Mouse (Mus musculus): Measurements from ENCODE around the gene Cib2. TPM values are rescaled to one million over a fixed set of nuclear protein-coding genes. Genes with fewer than 3 reads are reported as not detected.
"Not testable (repeated sequence)": the region's sequence is repeated elsewhere in the genome, so short reads cannot be mapped to it uniquely, and the experiment has no call there.

The Cib2 gene
- 5.8 and 6.4 TPM in 2 replicates for polyA plus RNA-seq (2012; rRNA removed)

- DNase-seq, result peak; percentile 77
Observed at GRCm38 (mm10) chr9:54559771-54560471, at the start of gene Cib2. Gene Cib2, minus strand, starts transcription at chr9:54560218.

GRCm38 (mm10) chr9:54604886-54605285 lies 44.9 kb upstream of the Cib2 start:
- no peaks in the 10 kb centered on the region for H3K27me3 ChIP-seq (ENCODE audit: control insufficient read depth, insufficient read depth, low read length)
- 80% methylated on average over 4 of the region's 4 CpGs for WGBS

More at GRCm38 (mm10) chr9:54559771-54560471, at the start of gene Cib2:
- 8% methylated on average over 47 of the region's 54 CpGs for WGBS
- TF ChIP-seq CTCF (IDR thresholded peaks at IDR 0.05; ENCODE audit: borderline replicate concordance, control insufficient read depth, extremely low read depth, insufficient read depth, low read length, poor library complexity) (no peak), POLR2A (IDR thresholded peaks at IDR 0.05; ENCODE audit: control insufficient read depth, extremely low read depth, insufficient read depth, low read length, poor library complexity) (no peak)
- Histone ChIP-seq H3K27me3 (ENCODE audit: control insufficient read depth, insufficient read depth, low read length) (no peaks in the 10 kb centered on the region), H3K4me3 (ENCODE audit: control insufficient read depth, insufficient read depth, low read length) (peak within 1 kb of the TSS; percentile 43), H3K4me1 (replicated peaks; ENCODE audit: control insufficient read depth, insufficient read depth, low read length) (peaks cover 7% of the 10 kb centered on the region), H3K36me3 (ENCODE audit: control insufficient read depth, insufficient read depth, low read length) (no peaks in the 10 kb centered on the region), H3K27ac (ENCODE audit: control insufficient read depth, insufficient read depth, low read length) (no peak within 1 kb of the TSS)

GRCm38 (mm10) chr9:54604131-54604654 lies 44.2 kb upstream of the Cib2 start:
- no peak for DNase-seq
- no peak for TF ChIP-seq CTCF (IDR thresholded peaks at IDR 0.05; ENCODE audit: borderline replicate concordance, control insufficient read depth, extremely low read depth, insufficient read depth, low read length, poor library complexity)
- no peak for TF ChIP-seq POLR2A (IDR thresholded peaks at IDR 0.05; ENCODE audit: control insufficient read depth, extremely low read depth, insufficient read depth, low read length, poor library complexity)
- WGBS, result 92% methylated on average over 5 of the region's 5 CpGs

More at GRCm38 (mm10) chr9:54604886-54605285, 44.9 kb upstream of the Cib2 start:
- TF ChIP-seq CTCF (IDR thresholded peaks at IDR 0.05; ENCODE audit: borderline replicate concordance, control insufficient read depth, extremely low read depth, insufficient read depth, low read length, poor library complexity) (no peak), POLR2A (IDR thresholded peaks at IDR 0.05; ENCODE audit: control insufficient read depth, extremely low read depth, insufficient read depth, low read length, poor library complexity) (no peak)
- H3K27ac ChIP-seq (ENCODE audit: control insufficient read depth, insufficient read depth, low read length), result no peak overlapping the region
- no peaks in the 10 kb centered on the region for H3K4me1 ChIP-seq (replicated peaks; ENCODE audit: control insufficient read depth, insufficient read depth, low read length)
- peaks cover 35% of the 10 kb centered on the region for H3K36me3 ChIP-seq (ENCODE audit: control insufficient read depth, insufficient read depth, low read length)
- peak; percentile 51 for DNase-seq
- no peak overlapping the region for H3K4me3 ChIP-seq (ENCODE audit: control insufficient read depth, insufficient read depth, low read length)

GRCm38 (mm10) chr9:54602916-54603315 lies 42.9 kb upstream of the Cib2 start:
- DNase-seq, result no peak
- TF ChIP-seq POLR2A (IDR thresholded peaks at IDR 0.05; ENCODE audit: control insufficient read depth, extremely low read depth, insufficient read depth, low read length, poor library complexity) (no peak), CTCF (IDR thresholded peaks at IDR 0.05; ENCODE audit: borderline replicate concordance, control insufficient read depth, extremely low read depth, insufficient read depth, low read length, poor library complexity) (no peak)
- Histone ChIP-seq H3K36me3 (ENCODE audit: control insufficient read depth, insufficient read depth, low read length) (peaks cover 50% of the 10 kb centered on the region), H3K27me3 (ENCODE audit: control insufficient read depth, insufficient read depth, low read length) (no peaks in the 10 kb centered on the region), H3K27ac (ENCODE audit: control insufficient read depth, insufficient read depth, low read length) (no peak overlapping the region), H3K4me1 (replicated peaks; ENCODE audit: control insufficient read depth, insufficient read depth, low read length) (no peaks in the 10 kb centered on the region), H3K4me3 (ENCODE audit: control insufficient read depth, insufficient read depth, low read length) (no peak overlapping the region)
- WGBS, result 95% methylated on average over 7 of the region's 7 CpGs

More at GRCm38 (mm10) chr9:54604131-54604654, 44.2 kb upstream of the Cib2 start:
- no peaks in the 10 kb centered on the region for H3K27me3 ChIP-seq (ENCODE audit: control insufficient read depth, insufficient read depth, low read length)
- H3K4me3 ChIP-seq (ENCODE audit: control insufficient read depth, insufficient read depth, low read length), result no peak overlapping the region
- peaks cover 39% of the 10 kb centered on the region for H3K36me3 ChIP-seq (ENCODE audit: control insufficient read depth, insufficient read depth, low read length)
- no peaks in the 10 kb centered on the region for H3K4me1 ChIP-seq (replicated peaks; ENCODE audit: control insufficient read depth, insufficient read depth, low read length)
- H3K27ac ChIP-seq (ENCODE audit: control insufficient read depth, insufficient read depth, low read length), result no peak overlapping the region

- Histone ChIP-seq H3K27me3 (ENCODE audit: control insufficient read depth, insufficient read depth, low read length) (no peaks in the 10 kb centered on the region), H3K4me3 (ENCODE audit: control insufficient read depth, insufficient read depth, low read length) (no peak overlapping the region), H3K27ac (ENCODE audit: control insufficient read depth, insufficient read depth, low read length) (no peak overlapping the region), H3K36me3 (ENCODE audit: control insufficient read depth, insufficient read depth, low read length) (peaks cover 55% of the 10 kb centered on the region), H3K4me1 (replicated peaks; ENCODE audit: control insufficient read depth, insufficient read depth, low read length) (no peaks in the 10 kb centered on the region)
- TF ChIP-seq CTCF (IDR thresholded peaks at IDR 0.05; ENCODE audit: borderline replicate concordance, control insufficient read depth, extremely low read depth, insufficient read depth, low read length, poor library complexity) (no peak), POLR2A (IDR thresholded peaks at IDR 0.05; ENCODE audit: control insufficient read depth, extremely low read depth, insufficient read depth, low read length, poor library complexity) (no peak)
- DNase-seq, result no peak
- 97% methylated on average over 2 of the region's 2 CpGs for WGBS
Observed at GRCm38 (mm10) chr9:54602386-54602785, 42.4 kb upstream of the Cib2 start.

- 96% methylated on average over 15 of the region's 15 CpGs for WGBS
- peaks cover 64% of the 10 kb centered on the region for H3K36me3 ChIP-seq (ENCODE audit: control insufficient read depth, insufficient read depth, low read length)
- H3K27me3 ChIP-seq (ENCODE audit: control insufficient read depth, insufficient read depth, low read length), result no peaks in the 10 kb centered on the region
- no peaks in the 10 kb centered on the region for H3K4me1 ChIP-seq (replicated peaks; ENCODE audit: control insufficient read depth, insufficient read depth, low read length)
- TF ChIP-seq POLR2A (IDR thresholded peaks at IDR 0.05; ENCODE audit: control insufficient read depth, extremely low read depth, insufficient read depth, low read length, poor library complexity) (no peak), CTCF (IDR thresholded peaks at IDR 0.05; ENCODE audit: borderline replicate concordance, control insufficient read depth, extremely low read depth, insufficient read depth, low read length, poor library complexity) (no peak)
- DNase-seq, result no peak
- no peak overlapping the region for H3K27ac ChIP-seq (ENCODE audit: control insufficient read depth, insufficient read depth, low read length)
- H3K4me3 ChIP-seq (ENCODE audit: control insufficient read depth, insufficient read depth, low read length), result no peak overlapping the region
Observed at GRCm38 (mm10) chr9:54596752-54597465, 36.9 kb upstream of the Cib2 start.

- DNase-seq; H3K27ac ChIP-seq (ENCODE audit: control insufficient read depth, insufficient read depth, low read length); H3K4me3 ChIP-seq (ENCODE audit: control insufficient read depth, insufficient read depth, low read length); H3K4me1 ChIP-seq (replicated peaks; ENCODE audit: control insufficient read depth, insufficient read depth, low read length); H3K27me3 ChIP-seq (ENCODE audit: control insufficient read depth, insufficient read depth, low read length): not testable (repeated sequence)
- whole genome bisulfite sequencing, result 94% methylated on average over 4 of the region's 4 CpGs
- H3K36me3 ChIP-seq (ENCODE audit: control insufficient read depth, insufficient read depth, low read length), result peaks cover 52% of the 10 kb centered on the region
Observed at GRCm38 (mm10) chr9:54593652-54594051, 33.6 kb upstream of the Cib2 start.

All from thymus, adult 2 months (tissue).